Mouse (Mus musculus): ENCODE data around the gene Hist1h2bh. TPM values are rescaled to one million over a fixed set of nuclear protein-coding genes. Genes with fewer than 3 reads are reported as not detected.
"Not testable (repeated sequence)": the region's sequence is repeated elsewhere in the genome, so short reads cannot be mapped to it uniquely, and the experiment has no call there.

Gene Hist1h2bh
- polyA plus RNA-seq, 1 experiment = 5.1 TPM

DNA sequence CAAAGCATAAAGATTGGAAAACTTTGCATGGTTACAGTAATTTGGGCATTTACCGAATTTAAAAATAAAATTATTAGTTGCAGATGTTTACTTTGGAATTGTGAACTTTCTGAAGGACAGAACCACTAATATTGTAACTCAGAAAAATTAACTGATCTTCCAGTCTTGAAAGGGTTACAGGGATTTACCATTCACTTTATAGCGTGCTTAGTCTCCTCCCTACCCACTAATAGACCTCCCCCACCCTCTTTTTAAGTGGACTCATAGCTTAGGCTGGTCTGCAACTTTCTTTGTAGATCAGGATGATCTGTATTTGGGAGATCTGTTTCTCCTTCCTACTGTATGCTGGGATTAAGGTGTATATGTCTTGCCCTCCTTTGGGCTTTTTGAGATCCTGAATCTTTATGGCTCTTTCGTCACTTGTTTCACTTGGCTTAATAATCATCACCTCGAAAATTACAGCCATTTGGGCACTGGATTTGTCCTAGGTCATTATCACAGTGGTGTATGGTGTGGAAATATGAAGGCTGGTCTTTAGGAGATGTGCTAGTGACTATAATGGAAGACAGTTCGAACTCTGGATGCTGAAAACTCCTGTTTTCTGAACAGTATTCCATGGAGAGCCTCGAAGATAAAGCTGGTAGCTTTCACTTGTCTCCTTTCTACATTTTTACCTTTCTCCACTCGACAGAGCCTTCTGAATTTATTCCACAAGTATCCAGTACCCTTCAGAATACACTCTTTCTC lies 6.9 kb downstream of the Hist1h2bh start:
- Histone ChIP-seq H3K27ac (ENCODE audit: insufficient read depth, low read depth, low read length) (0 out of 2 replicates have a peak overlapping the region, but pooled peaks have one; percentile 11), H3K36me3 (ENCODE audit: control insufficient read depth, insufficient read depth, low read length) (no peaks in the 10 kb centered on the region), H3K4me3 (ENCODE audit: low read depth, low read length) (no peak overlapping the region), H3K4me1 (ENCODE audit: control insufficient read depth, insufficient read depth, insufficient read length, low read length) (peaks cover 7% of the 10 kb centered on the region; the same call in 1 of the 2 replicates), H3K27me3 (ENCODE audit: control insufficient read depth, insufficient read depth, low read length) (no peaks in the 10 kb centered on the region)
- WGBS = 15% methylated on average over 7 of the region's 7 CpGs
- TF ChIP-seq POLR2A (IDR thresholded peaks at IDR 0.05; ENCODE audit: low read depth, low read length) (no peak), CTCF (IDR thresholded peaks at IDR 0.05; ENCODE audit: extremely low read depth, insufficient read length, insufficient replicate concordance, low read depth, low read length) (no peak)

- peak within 1 kb of the TSS; percentile 85 for H3K27ac ChIP-seq (ENCODE audit: insufficient read depth, low read depth, low read length)
- H3K4me3 ChIP-seq (ENCODE audit: low read depth, low read length) = peak within 1 kb of the TSS; percentile 59
Observed at GRCm38 (mm10) chr13:23535137-23536075, 7.8 kb downstream of the Hist1h2bh start, which contains the start of gene Hist1h3g. TSS of gene Hist1h3g (plus strand) at chr13:23535422.

GRCm38 (mm10) chr13:23534368-23535131 lies 8.6 kb downstream of the Hist1h2bh start:
- under 1% methylated on average over 15 of the region's 15 CpGs for WGBS
- Histone ChIP-seq H3K27me3 (ENCODE audit: control insufficient read depth, insufficient read depth, low read length) (no peaks in the 10 kb centered on the region), H3K4me1 (ENCODE audit: control insufficient read depth, insufficient read depth, insufficient read length, low read length) (peaks cover 5% of the 10 kb centered on the region; the same call in 1 of the 2 replicates), H3K27ac (ENCODE audit: insufficient read depth, low read depth, low read length) (peak overlapping the region; percentile 85), H3K36me3 (ENCODE audit: control insufficient read depth, insufficient read depth, low read length) (no peaks in the 10 kb centered on the region), H3K4me3 (ENCODE audit: low read depth, low read length) (no peak overlapping the region; the same call in 1 of the 2 replicates)
- TF ChIP-seq CTCF (IDR thresholded peaks at IDR 0.05; ENCODE audit: extremely low read depth, insufficient read length, insufficient replicate concordance, low read depth, low read length) = no peak
- TF ChIP-seq POLR2A (IDR thresholded peaks at IDR 0.05; ENCODE audit: low read depth, low read length) = no peak

More at GRCm38 (mm10) chr13:23535137-23536075, 7.8 kb downstream of the Hist1h2bh start, which contains the start of gene Hist1h3g:
- under 1% methylated on average over 51 of the region's 62 CpGs for WGBS
- not testable (repeated sequence) for H3K36me3 ChIP-seq (ENCODE audit: control insufficient read depth, insufficient read depth, low read length); H3K4me1 ChIP-seq (ENCODE audit: control insufficient read depth, insufficient read depth, insufficient read length, low read length); H3K27me3 ChIP-seq (ENCODE audit: control insufficient read depth, insufficient read depth, low read length)
- TF ChIP-seq POLR2A (IDR thresholded peaks at IDR 0.05; ENCODE audit: low read depth, low read length) = peak; percentile 27; the same call in 1 of the 2 replicates

DNA sequence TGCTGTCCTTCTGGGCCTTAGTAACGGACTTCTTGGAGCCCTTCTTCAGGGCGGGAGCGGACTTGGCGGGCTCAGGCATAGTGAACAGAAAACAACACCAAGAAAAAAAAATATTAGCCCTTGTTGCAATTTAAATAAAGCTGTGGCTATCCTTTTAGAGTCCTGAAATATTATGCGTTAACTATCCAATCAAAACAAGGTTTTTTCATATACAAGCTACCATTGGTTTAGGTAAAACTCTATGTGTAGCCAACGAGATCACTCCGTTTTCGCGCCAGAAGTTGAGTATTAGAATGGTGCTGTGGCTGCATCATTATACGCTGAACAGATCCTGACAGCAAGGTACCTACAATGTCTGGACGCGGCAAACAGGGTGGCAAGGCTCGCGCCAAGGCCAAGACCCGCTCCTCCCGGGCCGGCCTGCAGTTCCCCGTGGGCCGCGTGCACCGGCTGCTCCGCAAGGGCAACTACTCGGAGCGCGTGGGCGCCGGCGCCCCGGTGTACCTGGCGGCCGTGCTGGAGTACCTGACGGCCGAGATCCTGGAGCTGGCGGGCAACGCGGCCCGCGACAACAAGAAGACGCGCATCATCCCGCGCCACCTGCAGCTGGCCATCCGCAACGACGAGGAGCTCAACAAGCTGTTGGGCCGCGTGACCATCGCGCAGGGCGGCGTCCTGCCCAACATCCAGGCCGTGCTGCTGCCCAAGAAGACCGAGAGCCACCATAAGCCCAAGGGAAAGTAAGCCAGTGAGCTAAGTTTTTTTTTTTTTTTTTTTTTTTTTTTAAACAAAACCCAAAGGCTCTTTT lies 9.4 kb downstream of the Hist1h2bh start, which contains the start of gene Hist1h2af:
Gene Hist1h2af, plus strand, starts transcription at position 347 of the 808 bp plus-strand sequence.
- H3K4me1 ChIP-seq (ENCODE audit: control insufficient read depth, insufficient read depth, insufficient read length, low read length); H3K36me3 ChIP-seq (ENCODE audit: control insufficient read depth, insufficient read depth, low read length); H3K27me3 ChIP-seq (ENCODE audit: control insufficient read depth, insufficient read depth, low read length): not testable (repeated sequence)
- under 1% methylated on average over 28 of the region's 53 CpGs for WGBS
- Histone ChIP-seq H3K4me3 (ENCODE audit: low read depth, low read length) (peak within 1 kb of the TSS; percentile 53), H3K27ac (ENCODE audit: insufficient read depth, low read depth, low read length) (peak within 1 kb of the TSS; percentile 85)

DNA sequence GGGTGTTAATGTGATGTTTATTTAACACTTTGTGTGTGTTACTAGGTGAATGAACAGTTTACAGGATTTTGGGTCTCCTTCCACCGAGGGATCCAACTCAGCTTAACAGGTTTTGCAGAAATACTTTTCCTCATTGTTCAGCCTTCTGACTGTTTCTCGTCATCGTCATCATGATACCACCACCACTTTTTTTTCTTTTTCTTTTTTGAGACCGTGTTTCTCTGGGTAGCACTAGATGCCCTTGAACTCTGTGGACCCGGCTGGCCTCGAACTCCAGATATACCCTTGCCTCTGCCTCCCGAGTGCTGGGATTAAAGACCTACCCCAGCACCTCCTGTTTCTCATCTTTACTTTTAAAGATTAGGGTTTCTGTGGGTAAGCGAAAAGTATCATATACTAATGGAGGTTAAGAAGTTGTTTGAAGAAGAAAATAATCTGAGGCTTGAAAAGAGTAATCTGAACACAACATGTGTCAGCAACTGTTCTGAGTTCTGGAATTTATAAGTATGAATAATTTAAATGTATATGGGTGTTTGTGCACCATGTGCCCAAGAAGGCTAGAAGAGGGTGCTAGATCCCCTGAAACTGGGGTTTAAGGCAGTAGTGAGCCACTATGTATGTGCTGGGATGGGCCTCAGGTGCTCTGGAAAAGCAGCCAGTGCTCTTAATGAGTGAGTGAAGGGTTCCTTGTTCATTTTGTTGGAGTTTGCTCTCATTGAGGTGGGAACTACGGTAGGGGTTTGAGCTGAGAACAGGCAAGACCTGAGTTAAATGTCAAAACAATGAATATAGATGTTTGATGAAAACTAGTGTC lies 10.7 kb downstream of the Hist1h2bh start:
- H3K27ac ChIP-seq (ENCODE audit: insufficient read depth, low read depth, low read length) = peak overlapping the region; percentile 99; the same call in 1 of the 2 replicates
- no peaks in the 10 kb centered on the region for H3K36me3 ChIP-seq (ENCODE audit: control insufficient read depth, insufficient read depth, low read length)
- H3K27me3 ChIP-seq (ENCODE audit: control insufficient read depth, insufficient read depth, low read length) = no peaks in the 10 kb centered on the region
- H3K4me1 ChIP-seq (ENCODE audit: control insufficient read depth, insufficient read depth, insufficient read length, low read length) = peaks cover 5% of the 10 kb centered on the region; the same call in 1 of the 2 replicates
- 12% methylated on average over 9 of the region's 9 CpGs for WGBS
- no peak for TF ChIP-seq CTCF (IDR thresholded peaks at IDR 0.05; ENCODE audit: extremely low read depth, insufficient read length, insufficient replicate concordance, low read depth, low read length)
- no peak for TF ChIP-seq POLR2A (IDR thresholded peaks at IDR 0.05; ENCODE audit: low read depth, low read length)
- no peak overlapping the region for H3K4me3 ChIP-seq (ENCODE audit: low read depth, low read length)
